Mouse (Mus musculus): ENCODE measurements around the gene Sco1. TPM values are rescaled to one million over a fixed set of nuclear protein-coding genes. Genes with fewer than 3 reads are reported as not detected.

Gene Sco1
- polyA plus RNA-seq, 1 experiment from 2014 or later, result 16.8 TPM

- Histone ChIP-seq H3K4me1 (no peaks in the 10 kb centered on the region), H3K27ac (no peak overlapping the region), H3K36me3 (no peaks in the 10 kb centered on the region), H3K9me3 (no peaks in the 10 kb centered on the region), H3K9ac (no peak overlapping the region), H3K27me3 (replicated peaks) (no peaks in the 10 kb centered on the region), H3K4me3 (no peak overlapping the region), H3K4me2 (replicated peaks) (no peak overlapping the region)
- no peak for ATAC-seq (ENCODE audit: low FRiP score, low read depth)
- 83% methylated on average over 9 of the region's 9 CpGs for WGBS
These were observed 40.7 kb downstream of the Sco1 start for GRCm38 (mm10) chr11:67093201-67093600.

- 94% methylated on average over 5 of the region's 5 CpGs for WGBS
- Histone ChIP-seq H3K27me3 (replicated peaks) (no peaks in the 10 kb centered on the region), H3K27ac (no peak overlapping the region), H3K36me3 (no peaks in the 10 kb centered on the region), H3K4me3 (no peak overlapping the region), H3K9me3 (no peaks in the 10 kb centered on the region), H3K4me1 (no peaks in the 10 kb centered on the region), H3K9ac (no peak overlapping the region), H3K4me2 (replicated peaks) (no peak overlapping the region)
- no peak for ATAC-seq (ENCODE audit: low FRiP score, low read depth)
These were observed 41.2 kb downstream of the Sco1 start for GRCm38 (mm10) chr11:67093652-67094051.

GRCm38 (mm10) chr11:67094470-67094869, 42.0 kb downstream of the Sco1 start:
- no peak overlapping the region for H3K9ac ChIP-seq
- 80% methylated on average over 29 of the region's 29 CpGs for WGBS
- no peak overlapping the region for H3K4me3 ChIP-seq
- no peak for ATAC-seq (ENCODE audit: low FRiP score, low read depth)
- no peak overlapping the region for H3K27ac ChIP-seq
- H3K27me3 ChIP-seq (replicated peaks), result no peaks in the 10 kb centered on the region
- no peaks in the 10 kb centered on the region for H3K36me3 ChIP-seq
- no peaks in the 10 kb centered on the region for H3K9me3 ChIP-seq
- no peaks in the 10 kb centered on the region for H3K4me1 ChIP-seq
- H3K4me2 ChIP-seq (replicated peaks), result no peak overlapping the region

GRCm38 (mm10) chr11:67097709-67098108, 45.2 kb downstream of the Sco1 start:
- H3K36me3 ChIP-seq, result no peaks in the 10 kb centered on the region
- no peak overlapping the region for H3K4me3 ChIP-seq
- 94% methylated on average over 10 of the region's 10 CpGs for WGBS
- no peak overlapping the region for H3K9ac ChIP-seq
- no peak overlapping the region for H3K27ac ChIP-seq
- H3K27me3 ChIP-seq (replicated peaks), result no peaks in the 10 kb centered on the region
- H3K4me1 ChIP-seq, result no peaks in the 10 kb centered on the region
- no peak overlapping the region for H3K4me2 ChIP-seq (replicated peaks)
- ATAC-seq (ENCODE audit: low FRiP score, low read depth), result no peak
- H3K9me3 ChIP-seq, result no peaks in the 10 kb centered on the region

GRCm38 (mm10) chr11:67098427-67098826, 46.0 kb downstream of the Sco1 start:
- Histone ChIP-seq H3K4me1 (no peaks in the 10 kb centered on the region), H3K4me2 (replicated peaks) (no peak overlapping the region), H3K27ac (no peak overlapping the region), H3K4me3 (no peak overlapping the region), H3K9me3 (no peaks in the 10 kb centered on the region), H3K36me3 (no peaks in the 10 kb centered on the region), H3K9ac (no peak overlapping the region), H3K27me3 (replicated peaks) (no peaks in the 10 kb centered on the region)
- WGBS, result 88% methylated on average over 11 of the region's 11 CpGs
- ATAC-seq (ENCODE audit: low FRiP score, low read depth), result no peak

GRCm38 (mm10) chr11:67099241-67099640, 46.8 kb downstream of the Sco1 start:
- Histone ChIP-seq H3K36me3 (no peaks in the 10 kb centered on the region), H3K27ac (no peak overlapping the region), H3K4me1 (no peaks in the 10 kb centered on the region), H3K4me3 (no peak overlapping the region), H3K9me3 (no peaks in the 10 kb centered on the region), H3K4me2 (replicated peaks) (no peak overlapping the region), H3K9ac (no peak overlapping the region), H3K27me3 (replicated peaks) (no peaks in the 10 kb centered on the region)
- 95% methylated on average over 16 of the region's 16 CpGs for WGBS
- ATAC-seq (ENCODE audit: low FRiP score, low read depth), result no peak

- no peak for ATAC-seq (ENCODE audit: low FRiP score, low read depth)
- Histone ChIP-seq H3K4me2 (replicated peaks) (no peak overlapping the region), H3K27me3 (replicated peaks) (no peaks in the 10 kb centered on the region), H3K9me3 (no peaks in the 10 kb centered on the region), H3K27ac (no peak overlapping the region), H3K36me3 (no peaks in the 10 kb centered on the region), H3K4me3 (no peak overlapping the region), H3K4me1 (no peaks in the 10 kb centered on the region), H3K9ac (no peak overlapping the region)
- WGBS, result 37% methylated on average over 6 of the region's 6 CpGs
These were observed 47.7 kb downstream of the Sco1 start for GRCm38 (mm10) chr11:67100169-67100568.

GRCm38 (mm10) chr11:67101713-67102112, 49.2 kb downstream of the Sco1 start:
- Histone ChIP-seq H3K27ac (no peak overlapping the region), H3K4me1 (no peaks in the 10 kb centered on the region), H3K9me3 (no peaks in the 10 kb centered on the region), H3K4me3 (no peak overlapping the region), H3K4me2 (replicated peaks) (no peak overlapping the region), H3K9ac (no peak overlapping the region), H3K36me3 (no peaks in the 10 kb centered on the region), H3K27me3 (replicated peaks) (no peaks in the 10 kb centered on the region)
- no peak for ATAC-seq (ENCODE audit: low FRiP score, low read depth)
- WGBS, result 30% methylated on average over 7 of the region's 8 CpGs

- no peak overlapping the region for H3K27ac ChIP-seq
- ATAC-seq (ENCODE audit: low FRiP score, low read depth), result no peak
- no peaks in the 10 kb centered on the region for H3K27me3 ChIP-seq (replicated peaks)
- no peaks in the 10 kb centered on the region for H3K36me3 ChIP-seq
- H3K4me2 ChIP-seq (replicated peaks), result no peak overlapping the region
- H3K4me3 ChIP-seq, result no peak overlapping the region
- H3K9ac ChIP-seq, result no peak overlapping the region
- no peaks in the 10 kb centered on the region for H3K9me3 ChIP-seq
- H3K4me1 ChIP-seq, result no peaks in the 10 kb centered on the region
- WGBS, result 87% methylated on average over 9 of the region's 9 CpGs
These were observed 50.8 kb downstream of the Sco1 start for GRCm38 (mm10) chr11:67103256-67103655.

- Histone ChIP-seq H3K4me3 (no peak overlapping the region), H3K4me1 (no peaks in the 10 kb centered on the region), H3K27ac (no peak overlapping the region), H3K27me3 (replicated peaks) (no peaks in the 10 kb centered on the region), H3K36me3 (no peaks in the 10 kb centered on the region), H3K4me2 (replicated peaks) (no peak overlapping the region), H3K9ac (no peak overlapping the region), H3K9me3 (no peaks in the 10 kb centered on the region)
- no peak for ATAC-seq (ENCODE audit: low FRiP score, low read depth)
- 78% methylated on average over 1 of the region's 1 CpGs for WGBS
These were observed 51.8 kb downstream of the Sco1 start for GRCm38 (mm10) chr11:67104242-67104641.

- ATAC-seq (ENCODE audit: low FRiP score, low read depth), result no peak
- no peaks in the 10 kb centered on the region for H3K9me3 ChIP-seq
- H3K4me1 ChIP-seq, result no peaks in the 10 kb centered on the region
- no peaks in the 10 kb centered on the region for H3K27me3 ChIP-seq (replicated peaks)
- H3K36me3 ChIP-seq, result no peaks in the 10 kb centered on the region
- WGBS, result 59% methylated on average over 11 of the region's 11 CpGs
- no peak overlapping the region for H3K27ac ChIP-seq
- H3K4me2 ChIP-seq (replicated peaks), result no peak overlapping the region
- H3K9ac ChIP-seq, result no peak overlapping the region
- H3K4me3 ChIP-seq, result no peak overlapping the region
These were observed 52.2 kb downstream of the Sco1 start for GRCm38 (mm10) chr11:67104714-67105113.

- H3K9me3 ChIP-seq, result no peaks in the 10 kb centered on the region
- no peak overlapping the region for H3K27ac ChIP-seq
- ATAC-seq (ENCODE audit: low FRiP score, low read depth), result peak; percentile 46; the same call in 1 of the 2 replicates
- no peak overlapping the region for H3K9ac ChIP-seq
- no peak overlapping the region for H3K4me3 ChIP-seq
- H3K4me2 ChIP-seq (replicated peaks), result no peak overlapping the region
- H3K27me3 ChIP-seq (replicated peaks), result no peaks in the 10 kb centered on the region
- H3K4me1 ChIP-seq, result no peaks in the 10 kb centered on the region
- no peaks in the 10 kb centered on the region for H3K36me3 ChIP-seq
- 33% methylated on average over 4 of the region's 4 CpGs for WGBS
These were observed 53.2 kb downstream of the Sco1 start for GRCm38 (mm10) chr11:67105689-67106088.

- no peak overlapping the region for H3K27ac ChIP-seq
- WGBS, result 89% methylated on average over 10 of the region's 10 CpGs
- no peaks in the 10 kb centered on the region for H3K9me3 ChIP-seq
- no peaks in the 10 kb centered on the region for H3K27me3 ChIP-seq (replicated peaks)
- no peak overlapping the region for H3K4me2 ChIP-seq (replicated peaks)
- no peaks in the 10 kb centered on the region for H3K4me1 ChIP-seq
- no peak for ATAC-seq (ENCODE audit: low FRiP score, low read depth)
- H3K36me3 ChIP-seq, result no peaks in the 10 kb centered on the region
- H3K9ac ChIP-seq, result no peak overlapping the region
- H3K4me3 ChIP-seq, result no peak overlapping the region
These were observed 54.5 kb downstream of the Sco1 start for GRCm38 (mm10) chr11:67106973-67107372.

Data from neural tube, embryonic 12.5 days (tissue).